Mouse (Mus musculus) Patski (cell line): Measurements from ENCODE around the gene Klhl18. TPM values are rescaled to one million over a fixed set of nuclear protein-coding genes. Genes with fewer than 3 reads are reported as not detected.
"Not testable (repeated sequence)": the region's sequence is repeated elsewhere in the genome, so short reads cannot be mapped to it uniquely, and the experiment has no call there.

Source experiments
- ATAC-seq: fragments of 100-300 bp; one replicate; pipeline ENCODE4 v1.8.0; 2021
- CTCF ChIA-PET: fragments of 350-600 bp; sonication (Branson Sonifier 250); formaldehyde crosslinking; loops from one replicate; lab custom pipeline; 2022; ENCODE audit warnings: inconsistent platforms; lab: Charles Lee
- POLR2A ChIA-PET: fragments of 350-600 bp; sonication (Branson Sonifier 250); formaldehyde crosslinking; loops from one replicate; lab custom pipeline; 2022; ENCODE audit warnings: antibody characterized with exemption, inconsistent platforms; lab: Charles Lee
- DNase-seq: peaks from one replicate; pipeline ENCODE4 v3.0.0-alpha.2; 2011; ENCODE audit warnings: low read depth, low spot score
- H3K27me3 ChIP-seq: fragments of 371-371 bp; one replicate; pipeline ENCODE4 v1.5.1; 2021
- CTCF ChIP-seq: fragments of 100-300 bp; IDR thresholded peaks from one replicate; pipeline ENCODE4 v1.5.1; 2021
- in situ Hi-C: fragments of 300-500 bp; cut with MboI; formaldehyde crosslinking; loops from 3 replicates; pipeline ENCODE4 v1.11.1; 2018; ENCODE audit warnings: low pct_unique_long_range_greater_than_20kb, mixed read lengths
- polyA plus RNA-seq: library from polyadenylated mRNA; unstranded; gene quantifications from one replicate; pipeline ENCODE4 v1.2.3, GENCODE M21; 2021

Klhl18 gene
- polyA plus RNA-seq, 1 experiment from 2014 or later, result 11.6 TPM

- H3K27me3 ChIP-seq, result no peaks in the 10 kb centered on the region
- CTCF ChIA-PET, result no interaction called here
- POLR2A ChIA-PET, result no interaction called here
- no peak for ATAC-seq
- in situ Hi-C loops, result no loop called here
- TF ChIP-seq CTCF, result no peak
- DNase-seq, result no peak
Observed at GRCm38 (mm10) chr9:110402731-110403130, 73.8 kb downstream of the Klhl18 start.

GRCm38 (mm10) chr9:110400650-110401049 is 75.8 kb downstream of the Klhl18 start:
- H3K27me3 ChIP-seq, result no peaks in the 10 kb centered on the region
- CTCF ChIA-PET, result interaction anchor here (1.1 kb wide), 1 partner anchor 10 kb away, joined by 3 read pairs; no protein-coding TSS in a partner anchor
- TF ChIP-seq CTCF, result no peak
- no peak for ATAC-seq
- in situ Hi-C loops, result no loop called here
- DNase-seq, result no peak
- POLR2A ChIA-PET, result interaction anchor here (0.8 to 2.4 kb wide), 2 partner anchors 12 to 18 kb away, joined by 4 to 6 read pairs; no protein-coding TSS in a partner anchor

- ATAC-seq (no peak), DNase-seq (no peak)
- H3K27me3 ChIP-seq, result no peaks in the 10 kb centered on the region
- ChIA-PET CTCF (no interaction called here), POLR2A (no interaction called here)
- in situ Hi-C loops, result no loop called here
- TF ChIP-seq CTCF, result no peak
Observed at GRCm38 (mm10) chr9:110393295-110393694, 83.2 kb downstream of the Klhl18 start.

- in situ Hi-C loops, result no loop called here
- no peaks in the 10 kb centered on the region for H3K27me3 ChIP-seq
- CTCF ChIA-PET, result no interaction called here
- no peak for TF ChIP-seq CTCF
- DNase-seq (no peak), ATAC-seq (no peak)
- POLR2A ChIA-PET, result interaction anchor here (0.8 kb wide), 1 partner anchor 14 kb away, joined by 3 read pairs; no protein-coding TSS in a partner anchor
Observed at GRCm38 (mm10) chr9:110390843-110391242, 85.7 kb downstream of the Klhl18 start.

- no peak for TF ChIP-seq CTCF
- in situ Hi-C loops, result no loop called here
- no peaks in the 10 kb centered on the region for H3K27me3 ChIP-seq
- CTCF ChIA-PET, result no interaction called here
- POLR2A ChIA-PET, result no interaction called here
- no peak for DNase-seq
- ATAC-seq, result no peak
Observed at GRCm38 (mm10) chr9:110388011-110388410, 88.5 kb downstream of the Klhl18 start.

GRCm38 (mm10) chr9:110384369-110384929 is 92.0 kb downstream of the Klhl18 start:
- DNase-seq (no peak), ATAC-seq (no peak)
- no peak for TF ChIP-seq CTCF
- no peaks in the 10 kb centered on the region for H3K27me3 ChIP-seq
- POLR2A ChIA-PET, result interaction anchor here (0.8 to 2.1 kb wide), 2 partner anchors 22 to 23 kb away, joined by 3 to 5 read pairs; no protein-coding TSS in a partner anchor
- in situ Hi-C loops, result no loop called here
- CTCF ChIA-PET, result interaction anchor here (1.1 kb wide), 1 partner anchor 190 kb away, joined by 3 read pairs; no protein-coding TSS in a partner anchor

- no peak for ATAC-seq
- CTCF ChIA-PET, result no interaction called here
- H3K27me3 ChIP-seq, result no peaks in the 10 kb centered on the region
- DNase-seq, result no peak
- POLR2A ChIA-PET, result no interaction called here
- no peak for TF ChIP-seq CTCF
- in situ Hi-C loops, result no loop called here
Observed at GRCm38 (mm10) chr9:110381292-110381691, 95.2 kb downstream of the Klhl18 start.

GRCm38 (mm10) chr9:110380662-110381061 is 95.8 kb downstream of the Klhl18 start:
- in situ Hi-C loops, result no loop called here
- CTCF ChIA-PET, result no interaction called here
- no peaks in the 10 kb centered on the region for H3K27me3 ChIP-seq
- no peak for TF ChIP-seq CTCF
- POLR2A ChIA-PET, result no interaction called here
- ATAC-seq (peak; percentile 10), DNase-seq (no peak)

GRCm38 (mm10) chr9:110379361-110379760 is 97.1 kb downstream of the Klhl18 start:
- DNase-seq, result no peak
- CTCF ChIA-PET, result no interaction called here
- POLR2A ChIA-PET, result no interaction called here
- no peaks in the 10 kb centered on the region for H3K27me3 ChIP-seq
- no peak for ATAC-seq
- no peak for TF ChIP-seq CTCF
- in situ Hi-C loops, result no loop called here

- H3K27me3 ChIP-seq, DNase-seq, ATAC-seq, in situ Hi-C loops, CTCF ChIA-PET, POLR2A ChIA-PET: not testable (repeated sequence)
Observed at GRCm38 (mm10) chr9:110377655-110378054, 98.8 kb downstream of the Klhl18 start.

Other genes starting within 250 kb of the Klhl18 start
- 0.41 TPM for gene Cspg5, start 232.9 kb downstream of the Klhl18 start, polyA plus RNA-seq
- gene Elp6, start 171.5 kb downstream of the Klhl18 start, polyA plus RNA-seq, result 18.4 TPM
- 54.7 TPM for gene Scap, start 143.4 kb downstream of the Klhl18 start, polyA plus RNA-seq
- 107 TPM for gene Ptpn23, start 68.5 kb downstream of the Klhl18 start, polyA plus RNA-seq
- gene Ngp, start 56.9 kb downstream of the Klhl18 start, polyA plus RNA-seq, result not detected
- gene Kif9, start 264 bp upstream of the Klhl18 start, polyA plus RNA-seq, result 6.6 TPM
- 75.1 TPM for gene Setd2, start 55.9 kb upstream of the Klhl18 start, polyA plus RNA-seq
- gene Nradd, start 147.8 kb upstream of the Klhl18 start, polyA plus RNA-seq, result 69.3 TPM
- 20.0 TPM for gene Nbeal2, start 177.5 kb upstream of the Klhl18 start, polyA plus RNA-seq
- gene Ccdc12, start 179.8 kb upstream of the Klhl18 start, polyA plus RNA-seq, result 88.1 TPM